Mouse (Mus musculus) limb, embryonic 10.5 days (tissue): ENCODE measurements around the gene Cep95. TPM values are rescaled to one million over a fixed set of nuclear protein-coding genes. Genes with fewer than 3 reads are reported as not detected.
"Not testable (repeated sequence)": the region's sequence is repeated elsewhere in the genome, so short reads cannot be mapped to it uniquely, and the experiment has no call there.

Experiments used
- DNase-seq: peaks from one replicate; pipeline ENCODE4 v3.0.0-alpha.2; 2017; ENCODE audit warnings: low spot score
- H3K27ac ChIP-seq: fragments of 300-500 bp; sonication (generic); 2 replicates; pipeline ENCODE4 v1.5.1; 2016; ENCODE audit warnings: mild to moderate bottlenecking
- H3K27me3 ChIP-seq: fragments of 300-500 bp; sonication (generic); 2 replicates; pipeline ENCODE4 v1.6.1; 2016; ENCODE audit warnings: low read depth, mild to moderate bottlenecking; ENCODE audit not compliant: poor library complexity, severe bottlenecking
- H3K36me3 ChIP-seq: fragments of 300-500 bp; sonication (generic); 2 replicates; pipeline ENCODE4 v1.6.1; 2016; ENCODE audit warnings: mild to moderate bottlenecking, moderate library complexity
- H3K4me1 ChIP-seq: fragments of 300-500 bp; sonication (generic); 2 replicates; pipeline ENCODE4 v1.6.1; 2016
- H3K4me3 ChIP-seq: fragments of 300-500 bp; sonication (generic); 2 replicates; pipeline ENCODE4 v1.5.1; 2016; ENCODE audit warnings: mild to moderate bottlenecking, moderate library complexity
- H3K9me3 ChIP-seq: fragments of 300-500 bp; sonication (generic); replicated peaks from 2 replicates; pipeline ENCODE4 v1.6.1; 2016; ENCODE audit warnings: mild to moderate bottlenecking
- WGBS: fragments of 180-500 bp; shearing (Covaris S2); methylation state at CpG from one replicate; pipeline ENCODE4 v1.1.7; 2016; 5-methylcytosine and 5-hydroxymethylcytosine counted together
- polyA plus RNA-seq: library from polyadenylated mRNA; unstranded; fragments of >200 nt; fragmentation: Nextera tagmentation; extraction: Ambion mirVana; gene quantifications from 2 replicates; pipeline ENCODE4 v1.2.1, GENCODE M21; 2016

Cep95 gene
- polyA plus RNA-seq, 1 experiment from 2014 or later, result 19.0 TPM

GRCm38 (mm10) chr11:106779388-106780088 lies 9.5 kb upstream of the Cep95 start, which contains the start of gene Polg2:
Polg2 (minus strand) TSS chr11:106779537.
- H3K36me3 ChIP-seq, result peaks cover 76% of the 10 kb centered on the region
- H3K4me3 ChIP-seq, result peak within 1 kb of the TSS; percentile 72
- H3K9me3 ChIP-seq, result no peaks in the 10 kb centered on the region
- H3K27me3 ChIP-seq, result no peaks in the 10 kb centered on the region
- WGBS, result 3% methylated on average over 30 of the region's 30 CpGs
- H3K4me1 ChIP-seq, result peaks cover 2% of the 10 kb centered on the region; the same call in 1 of the 2 replicates
- DNase-seq, result peak; percentile 96
- H3K27ac ChIP-seq, result peak within 1 kb of the TSS; percentile 91

GRCm38 (mm10) chr11:106780089-106780425 lies 9.0 kb upstream of the Cep95 start:
- peaks cover 76% of the 10 kb centered on the region for H3K36me3 ChIP-seq
- 69% methylated on average over 4 of the region's 4 CpGs for WGBS
- H3K27me3 ChIP-seq, result no peaks in the 10 kb centered on the region
- H3K4me1 ChIP-seq, result peaks cover 2% of the 10 kb centered on the region; the same call in 1 of the 2 replicates
- no peak for DNase-seq
- peak overlapping the region; percentile 72; the same call in 1 of the 2 replicates for H3K4me3 ChIP-seq
- H3K9me3 ChIP-seq, result no peaks in the 10 kb centered on the region
- no peak overlapping the region for H3K27ac ChIP-seq

- no peak for DNase-seq
- no peaks in the 10 kb centered on the region for H3K9me3 ChIP-seq
- H3K4me1 ChIP-seq, result peaks cover 4% of the 10 kb centered on the region; the same call in 1 of the 2 replicates
- peaks cover 76% of the 10 kb centered on the region for H3K36me3 ChIP-seq
- WGBS, result 81% methylated on average over 6 of the region's 6 CpGs
- no peak overlapping the region for H3K27ac ChIP-seq
- no peaks in the 10 kb centered on the region for H3K27me3 ChIP-seq
- no peak overlapping the region for H3K4me3 ChIP-seq
Measured at GRCm38 (mm10) chr11:106780590-106781220, 8.3 kb upstream of the Cep95 start.

- H3K27ac ChIP-seq, H3K9me3 ChIP-seq, H3K4me3 ChIP-seq, H3K27me3 ChIP-seq, DNase-seq: not testable (repeated sequence)
- peaks cover 13% of the 10 kb centered on the region; the same call in 1 of the 2 replicates for H3K4me1 ChIP-seq
- peaks cover 77% of the 10 kb centered on the region for H3K36me3 ChIP-seq
- 91% methylated on average over 7 of the region's 7 CpGs for WGBS
Measured at GRCm38 (mm10) chr11:106782271-106782670, 6.8 kb upstream of the Cep95 start.

- no peak for DNase-seq
- Histone ChIP-seq H3K9me3 (no peaks in the 10 kb centered on the region), H3K4me1 (peaks cover 13% of the 10 kb centered on the region; the same call in 1 of the 2 replicates), H3K36me3 (peaks cover 78% of the 10 kb centered on the region), H3K27ac (no peak overlapping the region), H3K27me3 (no peaks in the 10 kb centered on the region), H3K4me3 (no peak overlapping the region)
- 91% methylated on average over 9 of the region's 9 CpGs for WGBS
Measured at GRCm38 (mm10) chr11:106782841-106783764, 5.9 kb upstream of the Cep95 start.

- Histone ChIP-seq H3K27me3 (no peaks in the 10 kb centered on the region), H3K27ac (no peak overlapping the region), H3K9me3 (no peaks in the 10 kb centered on the region), H3K4me3 (no peak overlapping the region), H3K36me3 (peaks cover 78% of the 10 kb centered on the region), H3K4me1 (peaks cover 11% of the 10 kb centered on the region; the same call in 1 of the 2 replicates)
- DNase-seq, result no peak
- WGBS, result 90% methylated on average over 2 of the region's 2 CpGs
Measured at GRCm38 (mm10) chr11:106784476-106784875, 4.6 kb upstream of the Cep95 start.

GRCm38 (mm10) chr11:106785043-106785442 lies 4.0 kb upstream of the Cep95 start:
- Histone ChIP-seq H3K4me3 (no peak overlapping the region), H3K27me3 (no peaks in the 10 kb centered on the region)
- WGBS, result 93% methylated on average over 1 of the region's 1 CpGs

GRCm38 (mm10) chr11:106787131-106788025 lies 1.7 kb upstream of the Cep95 start:
- DNase-seq, result peak; percentile 87
- Histone ChIP-seq H3K27ac (peak overlapping the region; percentile 100), H3K27me3 (no peaks in the 10 kb centered on the region), H3K36me3 (peaks cover 65% of the 10 kb centered on the region), H3K4me3 (peak overlapping the region; percentile 96), H3K4me1 (peaks cover 22% of the 10 kb centered on the region), H3K9me3 (no peaks in the 10 kb centered on the region)
- WGBS, result under 1% methylated on average over 65 of the region's 65 CpGs

More at GRCm38 (mm10) chr11:106785043-106785442, 4.0 kb upstream of the Cep95 start:
- no peaks in the 10 kb centered on the region for H3K9me3 ChIP-seq
- peaks cover 15% of the 10 kb centered on the region for H3K4me1 ChIP-seq
- DNase-seq, result no peak
- peaks cover 77% of the 10 kb centered on the region for H3K36me3 ChIP-seq
- H3K27ac ChIP-seq, result no peak overlapping the region

- Histone ChIP-seq H3K36me3 (peaks cover 65% of the 10 kb centered on the region), H3K9me3 (no peaks in the 10 kb centered on the region), H3K27me3 (no peaks in the 10 kb centered on the region), H3K4me3 (peak overlapping the region; percentile 96), H3K4me1 (peaks cover 22% of the 10 kb centered on the region), H3K27ac (peak overlapping the region; percentile 100)
- under 1% methylated on average over 74 of the region's 79 CpGs for WGBS
- DNase-seq, result peak; percentile 100
Measured at GRCm38 (mm10) chr11:106788026-106788774, 852 bp upstream of the Cep95 start.

- H3K27me3 ChIP-seq, result no peaks in the 10 kb centered on the region
- no peaks in the 10 kb centered on the region for H3K9me3 ChIP-seq
- DNase-seq, result peak; percentile 46
- H3K36me3 ChIP-seq, result peaks cover 65% of the 10 kb centered on the region
- 1% methylated on average over 6 of the region's 6 CpGs for WGBS
- H3K27ac ChIP-seq, result peak overlapping the region; percentile 100
- peaks cover 22% of the 10 kb centered on the region for H3K4me1 ChIP-seq
- peak overlapping the region; percentile 96 for H3K4me3 ChIP-seq
Measured at GRCm38 (mm10) chr11:106789649-106790048, 597 bp downstream of the Cep95 start.

- WGBS, result 76% methylated on average over 4 of the region's 4 CpGs
- no peak for DNase-seq
- Histone ChIP-seq H3K9me3 (no peaks in the 10 kb centered on the region), H3K27ac (no peak overlapping the region), H3K4me1 (peaks cover 19% of the 10 kb centered on the region; the same call in 1 of the 2 replicates), H3K36me3 (peaks cover 68% of the 10 kb centered on the region), H3K27me3 (no peaks in the 10 kb centered on the region), H3K4me3 (no peak overlapping the region)
Measured at GRCm38 (mm10) chr11:106793846-106794245, 4.8 kb downstream of the Cep95 start.
